Mouse (Mus musculus) forebrain, embryonic 15.5 days (tissue): ENCODE results near the gene Gast. TPM values are rescaled to one million over a fixed set of nuclear protein-coding genes. Genes with fewer than 3 reads are reported as not detected.

Experiments used
- ATAC-seq: fragments of 200-750 bp; cut with Nextera tagmentation; replicated peaks from 2 replicates; pipeline ENCODE4 v1.8.0; 2017; ENCODE audit warnings: mild to moderate bottlenecking, moderate TSS enrichment, moderate library complexity
- H3K27ac ChIP-seq: fragments of 300-500 bp; sonication (generic); replicated peaks from 2 replicates; pipeline ENCODE4 v1.5.1; 2015; ENCODE audit warnings: mild to moderate bottlenecking, inconsistent platforms
- H3K27me3 ChIP-seq: fragments of 300-500 bp; sonication (generic); 2 replicates; pipeline ENCODE4 v1.6.1; 2015; ENCODE audit warnings: inconsistent platforms
- H3K36me3 ChIP-seq: fragments of 300-500 bp; sonication (generic); 2 replicates; pipeline ENCODE4 v1.6.1; 2015; ENCODE audit warnings: mild to moderate bottlenecking, inconsistent platforms
- H3K4me1 ChIP-seq: fragments of 300-500 bp; sonication (generic); 2 replicates; pipeline ENCODE4 v1.6.1; 2015; ENCODE audit warnings: inconsistent platforms
- H3K4me2 ChIP-seq: fragments of 300-500 bp; sonication (generic); replicated peaks from 2 replicates; pipeline ENCODE4 v1.6.1; 2015; ENCODE audit warnings: mild to moderate bottlenecking, inconsistent platforms
- H3K4me3 ChIP-seq: fragments of 300-500 bp; sonication (generic); 2 replicates; pipeline ENCODE4 v1.5.1; 2015; ENCODE audit warnings: mild to moderate bottlenecking, inconsistent platforms
- H3K9ac ChIP-seq: fragments of 300-500 bp; sonication (generic); replicated peaks from 2 replicates; pipeline ENCODE4 v1.6.1; 2015; ENCODE audit warnings: mild to moderate bottlenecking, inconsistent platforms
- H3K9me3 ChIP-seq: fragments of 300-500 bp; sonication (generic); 2 replicates; pipeline ENCODE4 v1.6.1; 2016; ENCODE audit warnings: inconsistent platforms
- WGBS: fragments of 180-500 bp; shearing (Covaris S2); methylation state at CpG from one replicate; pipeline ENCODE4 v1.1.7; 2015; ENCODE audit warnings: mixed read lengths; 5-methylcytosine and 5-hydroxymethylcytosine counted together
- polyA plus RNA-seq: library from polyadenylated mRNA; unstranded; fragments of >200 nt; fragmentation: Nextera tagmentation; extraction: Ambion mirVana; gene quantifications from 2 replicates; pipeline ENCODE4 v1.2.1, GENCODE M21; 2015

Gene Gast
- polyA plus RNA-seq, 1 experiment from 2014 or later = 0.57 TPM

GRCm38 (mm10) chr11:100369822-100370221 is 35.6 kb downstream of the Gast start:
- Histone ChIP-seq H3K4me3 (no peak overlapping the region), H3K9ac (no peak overlapping the region), H3K27ac (no peak overlapping the region), H3K36me3 (peaks cover 13% of the 10 kb centered on the region), H3K4me2 (no peak overlapping the region), H3K4me1 (no peaks in the 10 kb centered on the region), H3K9me3 (no peaks in the 10 kb centered on the region), H3K27me3 (no peaks in the 10 kb centered on the region)
- WGBS = 84% methylated on average over 8 of the region's 8 CpGs
- ATAC-seq = no peak

GRCm38 (mm10) chr11:100371981-100372558 is 37.9 kb downstream of the Gast start:
- WGBS = 62% methylated on average over 7 of the region's 8 CpGs
- Histone ChIP-seq H3K9me3 (no peaks in the 10 kb centered on the region), H3K36me3 (peaks cover 28% of the 10 kb centered on the region), H3K27me3 (no peaks in the 10 kb centered on the region), H3K4me3 (no peak overlapping the region), H3K27ac (no peak overlapping the region), H3K4me1 (no peaks in the 10 kb centered on the region), H3K9ac (no peak overlapping the region), H3K4me2 (no peak overlapping the region)
- ATAC-seq = no peak

- no peak overlapping the region for H3K9ac ChIP-seq
- H3K4me3 ChIP-seq = no peak overlapping the region
- no peaks in the 10 kb centered on the region for H3K4me1 ChIP-seq
- WGBS = 92% methylated on average over 9 of the region's 9 CpGs
- H3K36me3 ChIP-seq = peaks cover 49% of the 10 kb centered on the region
- H3K9me3 ChIP-seq = no peaks in the 10 kb centered on the region
- no peak for ATAC-seq
- no peak overlapping the region for H3K27ac ChIP-seq
- H3K27me3 ChIP-seq = no peaks in the 10 kb centered on the region
- H3K4me2 ChIP-seq = no peak overlapping the region
Measured at GRCm38 (mm10) chr11:100375127-100375526, 40.9 kb downstream of the Gast start.

GRCm38 (mm10) chr11:100376005-100376404 is 41.8 kb downstream of the Gast start:
- Histone ChIP-seq H3K36me3 (peaks cover 52% of the 10 kb centered on the region), H3K27ac (no peak overlapping the region), H3K4me3 (no peak overlapping the region), H3K9me3 (no peaks in the 10 kb centered on the region), H3K4me2 (no peak overlapping the region), H3K4me1 (no peaks in the 10 kb centered on the region), H3K9ac (no peak overlapping the region), H3K27me3 (no peaks in the 10 kb centered on the region)
- 82% methylated on average over 4 of the region's 4 CpGs for WGBS
- ATAC-seq = no peak

GRCm38 (mm10) chr11:100376746-100377389 is 42.7 kb downstream of the Gast start:
- H3K9ac ChIP-seq = no peak overlapping the region
- 91% methylated on average over 21 of the region's 21 CpGs for WGBS
- H3K9me3 ChIP-seq = no peaks in the 10 kb centered on the region
- H3K4me1 ChIP-seq = no peaks in the 10 kb centered on the region
- H3K27ac ChIP-seq = no peak overlapping the region
- ATAC-seq = no peak
- peaks cover 57% of the 10 kb centered on the region for H3K36me3 ChIP-seq
- H3K27me3 ChIP-seq = no peaks in the 10 kb centered on the region
- H3K4me3 ChIP-seq = no peak overlapping the region
- no peak overlapping the region for H3K4me2 ChIP-seq

- Histone ChIP-seq H3K4me1 (no peaks in the 10 kb centered on the region), H3K9me3 (no peaks in the 10 kb centered on the region), H3K4me2 (no peak overlapping the region), H3K4me3 (no peak overlapping the region), H3K27ac (no peak overlapping the region), H3K36me3 (peaks cover 65% of the 10 kb centered on the region), H3K27me3 (no peaks in the 10 kb centered on the region), H3K9ac (no peak overlapping the region)
- ATAC-seq = no peak
- 96% methylated on average over 14 of the region's 14 CpGs for WGBS
Measured at GRCm38 (mm10) chr11:100377989-100378388, 43.8 kb downstream of the Gast start.

- H3K36me3 ChIP-seq = peaks cover 65% of the 10 kb centered on the region
- no peaks in the 10 kb centered on the region for H3K27me3 ChIP-seq
- H3K27ac ChIP-seq = no peak overlapping the region
- no peak for ATAC-seq
- H3K4me3 ChIP-seq = no peak overlapping the region
- no peaks in the 10 kb centered on the region for H3K9me3 ChIP-seq
- H3K4me1 ChIP-seq = no peaks in the 10 kb centered on the region
- 85% methylated on average over 5 of the region's 5 CpGs for WGBS
- H3K4me2 ChIP-seq = no peak overlapping the region
- no peak overlapping the region for H3K9ac ChIP-seq
Measured at GRCm38 (mm10) chr11:100378446-100378845, 44.2 kb downstream of the Gast start.

GRCm38 (mm10) chr11:100379311-100379710 is 45.1 kb downstream of the Gast start:
- no peak for ATAC-seq
- Histone ChIP-seq H3K4me1 (no peaks in the 10 kb centered on the region), H3K27ac (no peak overlapping the region), H3K36me3 (peaks cover 65% of the 10 kb centered on the region), H3K27me3 (no peaks in the 10 kb centered on the region), H3K4me2 (no peak overlapping the region), H3K9me3 (no peaks in the 10 kb centered on the region), H3K4me3 (no peak overlapping the region), H3K9ac (no peak overlapping the region)
- WGBS = 91% methylated on average over 4 of the region's 4 CpGs

- Histone ChIP-seq H3K4me3 (no peak overlapping the region), H3K36me3 (peaks cover 54% of the 10 kb centered on the region), H3K27me3 (no peaks in the 10 kb centered on the region), H3K27ac (no peak overlapping the region), H3K4me2 (no peak overlapping the region), H3K9me3 (no peaks in the 10 kb centered on the region), H3K9ac (no peak overlapping the region), H3K4me1 (no peaks in the 10 kb centered on the region)
- WGBS = 82% methylated on average over 6 of the region's 6 CpGs
- no peak for ATAC-seq
Measured at GRCm38 (mm10) chr11:100382682-100383081, 48.5 kb downstream of the Gast start.

- Histone ChIP-seq H3K36me3 (peaks cover 39% of the 10 kb centered on the region), H3K4me2 (no peak overlapping the region), H3K27ac (no peak overlapping the region), H3K9me3 (no peaks in the 10 kb centered on the region), H3K4me1 (peaks cover 5% of the 10 kb centered on the region), H3K4me3 (no peak overlapping the region), H3K27me3 (no peaks in the 10 kb centered on the region), H3K9ac (no peak overlapping the region)
- no peak for ATAC-seq
- 82% methylated on average over 3 of the region's 3 CpGs for WGBS
Measured at GRCm38 (mm10) chr11:100385016-100385415, 50.8 kb downstream of the Gast start.

GRCm38 (mm10) chr11:100386586-100386985 is 52.4 kb downstream of the Gast start:
- no peaks in the 10 kb centered on the region for H3K9me3 ChIP-seq
- no peak overlapping the region for H3K9ac ChIP-seq
- no peak for ATAC-seq
- H3K4me1 ChIP-seq = peaks cover 5% of the 10 kb centered on the region
- peaks cover 33% of the 10 kb centered on the region for H3K36me3 ChIP-seq
- no peak overlapping the region for H3K4me3 ChIP-seq
- no peak overlapping the region for H3K27ac ChIP-seq
- H3K27me3 ChIP-seq = no peaks in the 10 kb centered on the region
- no peak overlapping the region for H3K4me2 ChIP-seq
- WGBS = 51% methylated on average over 5 of the region's 5 CpGs
